Mouse (Mus musculus) adrenal gland, postnatal 14 days (tissue): ENCODE measurements around the gene Hdac8. TPM values are rescaled to one million over a fixed set of nuclear protein-coding genes. Genes with fewer than 3 reads are reported as not detected.

Source experiments
- DNase-seq: peaks from one replicate; pipeline ENCODE4 v3.0.0; 2021; ENCODE audit warnings: mixed read lengths
- total RNA-seq: library from RNA; stranded (reverse); gene quantifications from 2 replicates; pipeline ENCODE4 v1.2.3, GENCODE M21; 2021

Gene Hdac8
- total RNA-seq, 1 experiment from 2014 or later: 8.7 TPM

DNA sequence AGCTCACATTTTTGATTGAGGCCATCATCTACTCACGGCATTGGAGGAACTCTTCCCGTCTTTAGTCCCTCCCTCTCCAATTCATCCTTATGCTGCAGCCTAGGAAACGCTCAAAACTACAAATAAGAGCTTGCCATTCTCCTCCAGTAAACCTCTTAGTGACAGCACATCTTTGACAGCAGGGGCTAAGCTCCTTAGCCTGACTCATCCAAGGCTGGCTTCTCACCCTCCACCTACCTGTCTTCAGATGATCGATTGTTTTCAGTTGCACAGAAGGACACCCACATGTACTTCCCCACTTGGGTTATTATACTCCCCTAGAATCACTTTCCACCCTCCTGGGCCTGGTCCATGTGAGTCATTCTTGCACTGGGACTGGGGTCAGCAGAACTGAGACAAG is 163.5 kb downstream of the Hdac8 start:
- DNase-seq: no peak

DNA sequence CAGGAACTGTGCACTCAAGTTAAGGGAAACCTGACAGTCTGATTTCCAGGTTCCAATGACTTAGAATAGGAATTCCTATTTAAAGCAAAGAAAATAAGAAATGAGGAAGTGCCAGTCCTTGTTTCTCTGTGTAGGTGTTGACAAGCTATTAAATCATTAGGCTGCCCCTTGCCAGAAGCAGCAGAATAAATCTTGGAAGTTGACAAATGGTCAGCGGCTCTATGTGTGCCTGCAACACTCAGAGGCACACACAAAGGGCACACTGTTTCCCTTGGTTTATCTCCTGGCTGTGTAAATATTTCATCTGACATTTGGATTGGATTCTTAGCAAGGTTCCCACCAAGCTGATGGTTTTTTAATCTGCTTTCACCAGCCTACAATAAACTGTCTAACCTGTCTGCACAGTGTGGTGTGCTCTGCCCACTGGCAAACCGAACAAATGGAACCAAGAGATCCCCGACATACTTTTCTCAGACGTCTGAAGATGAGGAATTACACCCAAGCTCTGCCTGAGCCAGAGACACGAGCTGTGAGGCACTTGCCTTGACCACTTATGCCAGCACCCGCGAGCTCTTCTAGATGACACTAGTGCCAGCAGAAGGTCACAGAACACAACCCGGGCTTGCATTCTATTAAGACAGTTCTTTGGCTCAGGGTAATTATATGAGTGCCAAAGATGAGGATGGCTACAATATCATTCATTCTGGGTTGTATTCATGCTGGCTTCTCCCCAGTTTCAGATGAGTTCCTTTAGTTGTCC is 165.6 kb downstream of the Hdac8 start:
- DNase-seq: peak; percentile 27

DNA sequence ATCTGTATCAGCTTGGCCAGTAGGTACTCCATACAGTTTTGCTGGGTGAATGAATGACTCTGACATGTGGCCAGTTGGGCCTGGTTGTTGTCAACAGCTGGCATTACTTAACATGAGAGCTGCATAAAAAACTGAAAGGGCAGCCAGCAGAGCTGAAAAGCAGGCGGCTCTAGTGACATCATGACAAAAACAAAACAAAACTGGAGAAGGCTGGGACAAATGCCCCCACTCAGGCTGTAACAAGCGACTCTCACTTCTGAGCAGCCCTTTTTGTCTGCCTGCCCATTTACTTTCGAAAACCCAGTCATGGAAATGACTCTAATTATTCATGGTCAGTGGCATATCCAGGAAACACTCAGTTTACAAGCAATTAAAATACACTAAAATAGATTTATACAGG is 185.5 kb downstream of the Hdac8 start:
- no peak for DNase-seq

DNA sequence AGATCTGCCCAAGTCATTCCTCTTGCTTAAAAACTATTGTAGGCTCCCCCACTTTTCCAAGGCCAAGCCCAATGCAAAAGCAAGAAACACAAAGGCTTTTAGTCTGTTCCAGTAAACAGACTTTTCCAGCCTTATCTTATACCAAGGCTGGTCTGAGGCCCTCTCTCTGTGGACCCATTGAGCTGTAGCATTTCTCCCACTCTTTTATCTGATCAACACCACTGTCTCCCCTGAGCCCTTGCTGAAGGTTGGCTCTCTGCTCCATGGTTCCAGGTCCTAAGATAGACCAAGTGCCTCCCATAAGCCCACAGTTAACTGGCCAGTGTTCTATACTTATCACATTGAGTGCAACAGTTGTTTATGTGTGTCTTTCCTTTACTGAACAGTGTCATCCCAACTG is 185.9 kb downstream of the Hdac8 start:
- DNase-seq: no peak

DNA sequence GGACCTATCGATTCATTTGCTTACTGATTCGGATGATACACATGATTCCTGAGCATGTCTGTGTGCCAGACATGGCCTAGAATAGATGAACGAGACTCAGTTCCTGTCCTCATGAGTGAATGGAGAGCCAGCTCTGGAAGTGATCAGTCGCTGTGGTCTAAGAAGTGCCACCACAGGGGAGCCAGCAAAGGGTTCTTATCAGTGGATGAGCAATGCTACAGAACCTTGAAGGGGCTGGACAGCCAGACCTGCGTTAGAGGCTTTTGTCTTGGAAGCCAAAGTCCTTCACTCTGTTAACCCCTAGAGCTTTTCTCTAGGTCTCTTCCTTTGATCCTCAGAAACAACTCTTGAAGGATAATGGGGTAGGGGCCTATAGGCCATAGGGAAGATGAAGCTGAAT is 186.4 kb downstream of the Hdac8 start:
- no peak for DNase-seq

DNA sequence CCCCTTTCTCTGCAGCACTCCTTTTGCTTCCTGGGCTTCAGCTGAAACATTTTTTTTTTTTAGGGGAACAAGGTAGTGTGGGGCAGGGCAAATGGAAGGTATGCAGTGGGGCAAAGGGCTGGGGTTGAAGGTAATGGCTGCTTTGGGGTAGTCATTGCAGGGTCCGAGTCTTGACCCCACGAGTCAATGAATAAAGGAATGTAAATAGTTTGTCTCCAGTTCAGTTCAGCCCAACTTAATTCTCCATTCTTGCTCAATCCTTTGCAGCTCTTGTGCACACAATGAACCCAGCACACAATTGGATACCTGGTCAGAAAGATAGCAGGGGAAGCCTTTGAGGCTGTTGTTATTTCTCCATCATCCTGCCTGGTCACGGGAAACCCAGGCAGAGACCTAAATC is 194.0 kb downstream of the Hdac8 start:
- DNase-seq: no peak

DNA sequence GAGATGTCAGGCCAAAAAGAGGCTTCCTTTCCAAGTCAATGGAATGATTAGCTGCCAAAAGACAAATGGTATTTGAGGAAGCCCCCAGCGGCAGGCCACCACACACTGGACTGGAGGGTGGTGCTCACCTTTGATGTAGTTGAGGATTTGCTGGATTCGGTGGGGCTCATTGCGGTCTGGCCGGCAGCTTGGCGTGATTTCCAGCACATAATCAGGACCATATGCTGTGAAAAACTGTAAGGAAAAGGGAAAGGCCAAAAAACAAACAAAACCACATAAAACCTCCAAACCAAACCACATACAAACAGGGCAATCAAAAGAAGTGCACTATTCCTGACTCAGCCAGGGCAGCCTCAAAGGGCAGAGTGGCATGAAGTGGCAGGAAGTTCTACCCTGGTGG is 197.6 kb downstream of the Hdac8 start:
- no peak for DNase-seq

DNA sequence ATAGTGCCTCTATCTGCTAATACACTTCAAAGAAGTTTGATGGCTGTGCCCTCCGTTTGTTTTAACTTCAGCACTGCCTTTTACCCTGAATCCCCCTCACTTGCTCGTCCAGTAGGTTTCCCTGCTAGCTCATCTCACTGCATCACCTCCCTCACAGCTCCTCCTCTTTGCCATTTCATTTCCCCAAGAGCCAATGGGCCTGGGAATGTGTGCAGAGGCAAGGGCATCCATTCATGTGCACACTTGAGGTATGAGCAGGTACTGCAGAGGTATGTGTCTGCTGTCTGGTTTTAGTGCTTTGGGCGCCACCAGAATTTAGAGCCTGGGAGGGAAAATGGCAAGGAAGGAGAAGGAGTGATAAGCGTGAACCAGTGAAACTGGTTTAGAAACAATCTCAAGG is 199.4 kb downstream of the Hdac8 start:
- no peak for DNase-seq

DNA sequence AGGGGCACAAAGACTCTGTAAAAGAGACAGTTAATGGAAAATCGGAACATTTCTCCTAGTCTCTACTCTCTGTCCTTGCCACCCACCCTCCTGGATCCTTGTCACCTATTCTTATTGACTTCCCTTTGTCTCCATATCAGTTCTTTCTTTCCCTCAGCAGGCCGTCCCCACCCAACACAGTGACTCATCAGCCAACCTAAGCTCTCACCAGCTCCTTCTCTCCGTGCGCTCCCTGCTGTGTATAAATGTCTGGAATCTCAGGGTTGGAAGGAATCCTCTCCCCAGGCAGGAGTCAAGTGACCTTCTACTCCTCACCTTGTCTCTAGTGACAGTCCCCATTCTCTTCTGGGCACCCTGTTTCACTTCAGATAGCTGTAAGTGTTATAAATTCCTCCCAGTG is 200.2 kb downstream of the Hdac8 start:
- DNase-seq: no peak

DNA sequence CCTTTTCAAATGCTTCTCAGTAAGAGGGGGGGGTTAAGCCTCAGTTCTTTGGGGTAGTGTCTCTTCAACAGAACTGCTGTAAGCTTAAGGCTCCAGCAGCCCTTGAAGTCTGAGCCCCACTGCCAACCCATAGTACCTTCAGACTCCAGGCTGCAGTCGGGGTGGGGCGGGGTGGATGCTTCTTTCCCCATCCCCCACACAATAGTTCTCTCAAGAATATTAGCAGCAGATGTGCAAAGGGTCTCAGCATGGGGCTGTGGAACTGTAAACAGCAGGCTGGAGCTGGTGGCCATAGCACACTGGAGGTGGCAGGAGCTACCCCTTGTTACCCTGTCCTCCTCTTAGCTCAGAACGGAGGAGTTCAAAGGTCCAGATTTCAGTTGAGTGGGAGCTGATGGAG is 202.7 kb downstream of the Hdac8 start:
- no peak for DNase-seq

DNA sequence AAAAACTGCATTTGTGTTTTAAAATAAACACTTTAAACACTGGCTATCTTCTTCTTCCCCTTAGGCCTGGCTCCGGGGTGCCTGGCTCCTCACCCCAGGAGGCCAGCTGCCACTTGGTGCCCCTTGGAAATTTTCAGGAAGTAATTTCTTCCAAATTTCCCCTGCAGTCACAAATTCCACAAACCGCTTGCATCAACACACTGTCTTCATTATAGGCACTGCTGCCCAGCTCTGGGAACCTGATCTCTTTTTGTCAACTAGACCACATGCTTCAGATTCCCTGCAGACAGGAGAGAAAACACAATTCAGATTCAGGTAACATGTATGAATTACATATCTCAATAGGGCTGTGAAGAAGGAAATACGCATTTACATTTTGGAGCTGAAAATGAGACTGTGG is 220.3 kb downstream of the Hdac8 start:
- DNase-seq: no peak

DNA sequence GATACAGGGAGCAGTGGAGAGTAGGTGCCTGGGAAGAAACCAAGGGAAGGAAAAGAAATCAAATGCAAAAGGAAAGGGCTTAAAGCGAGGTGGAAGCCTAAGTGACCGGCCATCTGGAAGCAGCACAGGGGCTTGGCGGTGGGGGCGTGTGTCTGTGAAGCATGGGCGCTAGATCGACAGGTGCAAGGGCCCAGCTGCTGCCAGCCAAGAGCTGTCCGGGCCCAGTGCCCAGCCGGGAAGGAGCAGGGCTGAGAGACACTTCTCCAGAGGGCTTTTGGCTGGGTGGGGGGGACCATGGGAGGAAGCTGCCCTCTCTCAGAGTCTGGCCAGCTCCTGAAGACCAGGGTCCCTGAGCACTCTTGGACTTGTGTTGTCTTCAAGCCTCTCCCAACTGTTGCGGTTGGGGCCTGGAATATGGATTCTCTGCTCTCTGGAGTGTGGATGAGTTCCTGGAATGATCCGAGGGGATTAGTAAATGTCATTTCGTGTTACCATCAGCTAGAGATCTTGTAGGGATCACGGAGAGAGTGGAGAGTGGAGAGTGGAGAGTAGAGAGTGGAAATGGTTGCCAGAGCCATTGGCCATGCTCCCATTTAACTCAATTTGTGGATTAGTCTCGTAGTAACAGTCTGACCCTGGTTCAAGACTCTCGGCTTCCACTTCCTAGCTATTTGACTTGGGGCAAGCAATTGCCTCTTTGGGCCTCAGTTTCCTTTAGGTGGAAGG is 242.4 kb downstream of the Hdac8 start:
- no peak for DNase-seq

DNA sequence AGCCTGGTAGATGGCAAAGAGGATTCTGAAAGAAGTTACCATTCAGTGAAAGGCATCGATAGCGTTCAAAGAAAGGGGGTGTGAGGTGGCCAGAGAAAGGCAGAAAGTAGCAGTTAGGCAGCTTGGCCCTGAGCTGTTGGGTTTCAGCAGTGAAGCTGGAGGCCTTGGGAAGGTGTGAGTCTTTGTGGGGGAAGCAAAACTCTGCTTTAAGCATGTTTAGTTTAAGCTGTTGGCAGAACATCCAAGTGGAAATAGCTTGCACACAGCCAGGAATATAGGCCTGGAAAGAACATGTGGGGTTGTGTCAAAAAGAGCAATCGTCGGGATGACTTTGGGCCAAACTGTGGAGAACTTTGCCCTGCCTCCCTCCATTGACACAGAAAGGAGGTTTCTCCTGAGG is 245.4 kb downstream of the Hdac8 start:
- DNase-seq: no peak

DNA sequence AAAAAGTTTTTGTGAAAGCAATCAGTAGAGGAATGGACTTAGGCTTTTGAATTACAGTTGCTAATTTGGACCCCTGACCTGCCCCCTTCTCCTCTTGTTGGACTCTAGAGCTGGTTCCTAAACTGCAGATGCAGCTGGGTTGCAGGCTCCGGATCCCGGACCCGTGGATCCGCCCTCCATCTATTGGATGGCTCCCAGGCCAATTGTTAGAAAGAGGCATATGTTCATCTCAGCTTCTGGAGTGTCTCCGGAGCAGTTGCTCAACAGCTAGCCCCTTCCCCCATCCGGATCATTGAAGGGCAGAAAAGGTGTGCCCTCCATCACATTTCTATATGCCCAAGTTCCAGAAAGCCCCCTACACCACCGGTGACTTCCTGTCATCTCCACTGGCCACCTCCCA is 251.3 kb downstream of the Hdac8 start:
- peak; percentile 19 for DNase-seq

DNA sequence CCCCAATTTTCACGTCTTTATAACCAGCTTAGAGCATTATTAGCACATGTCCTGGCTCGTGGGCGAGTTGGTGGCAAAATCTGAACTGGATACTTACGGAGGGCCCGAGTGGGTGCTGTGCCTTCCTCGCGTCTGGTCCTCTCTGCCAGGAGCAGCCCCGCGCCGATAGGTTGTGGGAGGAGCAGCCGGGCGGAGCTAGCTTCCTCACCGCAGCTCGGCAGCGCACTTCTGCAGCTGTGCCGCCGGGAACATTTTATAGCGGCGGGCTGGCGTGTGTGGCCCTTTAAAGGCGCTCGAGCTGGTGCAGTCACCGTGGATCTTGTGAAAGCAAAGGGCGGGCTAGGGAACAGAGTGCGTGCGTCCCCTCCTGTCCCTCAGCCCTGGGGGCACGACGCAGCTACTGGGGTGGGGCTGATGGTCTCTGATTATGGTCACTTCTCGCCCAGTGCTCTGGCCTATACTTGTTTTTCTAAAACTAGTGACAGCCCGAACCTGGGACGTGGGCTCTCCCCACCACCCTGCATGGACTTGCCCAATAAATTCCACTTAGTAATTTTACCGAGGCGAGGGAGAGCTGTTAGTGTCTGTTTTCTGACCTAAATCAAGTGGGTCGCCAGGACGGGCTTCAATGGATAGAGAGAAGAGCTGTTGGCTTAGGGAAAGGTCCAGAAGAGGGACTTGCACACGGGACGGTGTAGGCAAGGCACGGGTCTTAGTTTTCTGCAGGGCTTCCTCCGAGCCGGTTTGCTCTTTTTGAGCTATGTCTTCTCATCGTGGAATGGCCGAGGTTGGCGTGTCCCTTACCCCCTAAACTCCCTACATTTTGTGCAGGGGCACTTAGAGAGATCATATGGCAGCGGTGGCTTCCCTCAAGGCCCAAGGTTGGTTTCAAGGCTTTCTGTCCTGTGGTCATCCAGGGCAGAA is 253.0 kb downstream of the Hdac8 start, which contains the start of gene Cited1:
Gene Cited1 (minus strand): TSS at position 245 of the 924 bp plus-strand sequence.
- peak; percentile 74 for DNase-seq

DNA sequence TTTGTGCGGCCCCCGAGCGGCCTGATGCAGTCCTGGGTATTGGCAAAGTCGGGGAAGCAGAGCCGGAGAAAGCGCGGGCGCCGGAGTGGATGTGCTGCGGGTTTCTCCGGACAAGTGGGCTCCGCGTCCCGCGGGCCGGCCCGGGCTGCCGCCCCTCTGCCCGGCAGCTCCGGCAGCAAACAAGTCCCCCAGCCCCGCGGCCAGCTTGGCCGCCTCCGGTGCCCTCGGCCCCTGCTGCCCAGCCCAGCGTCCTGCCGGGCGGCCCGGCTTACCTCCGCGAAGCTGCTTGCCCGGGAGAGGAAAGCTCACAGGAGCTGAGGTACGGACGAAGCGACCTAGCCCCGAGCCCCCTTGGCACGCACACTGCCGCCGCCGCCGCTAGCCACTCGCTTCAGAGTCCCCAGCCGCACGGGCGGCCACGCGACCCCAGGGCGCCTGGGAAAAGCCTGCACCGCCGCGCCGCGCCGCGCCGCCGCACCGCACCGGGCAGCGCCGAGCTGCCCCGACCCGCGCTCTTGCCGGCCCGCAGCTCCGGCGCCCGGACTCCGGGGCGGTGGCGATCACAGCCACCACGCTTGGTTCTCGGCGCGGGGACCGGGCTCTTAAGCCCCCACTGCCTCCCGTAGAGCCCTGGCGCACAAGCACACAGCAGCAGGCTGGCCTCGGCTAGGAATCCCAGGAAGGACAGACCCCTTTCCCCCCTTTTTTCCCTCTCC is 253.8 kb downstream of the Hdac8 start:
- DNase-seq: peak; percentile 14

DNA sequence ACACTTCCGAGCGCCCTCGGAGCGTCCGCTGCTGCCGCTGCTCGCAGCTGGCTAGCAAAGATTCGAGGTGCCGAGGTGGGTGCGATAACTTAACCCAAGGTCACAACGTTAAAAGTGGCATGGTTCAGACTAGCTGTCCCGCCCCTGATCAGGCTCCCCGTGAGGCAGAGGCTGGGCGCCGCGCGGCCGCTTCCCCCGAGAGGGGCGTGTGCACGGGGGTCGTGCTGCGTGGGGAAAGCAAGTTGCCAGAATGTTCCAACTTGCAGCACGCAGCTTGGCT is 254.3 kb downstream of the Hdac8 start:
- peak; percentile 7 for DNase-seq

DNA sequence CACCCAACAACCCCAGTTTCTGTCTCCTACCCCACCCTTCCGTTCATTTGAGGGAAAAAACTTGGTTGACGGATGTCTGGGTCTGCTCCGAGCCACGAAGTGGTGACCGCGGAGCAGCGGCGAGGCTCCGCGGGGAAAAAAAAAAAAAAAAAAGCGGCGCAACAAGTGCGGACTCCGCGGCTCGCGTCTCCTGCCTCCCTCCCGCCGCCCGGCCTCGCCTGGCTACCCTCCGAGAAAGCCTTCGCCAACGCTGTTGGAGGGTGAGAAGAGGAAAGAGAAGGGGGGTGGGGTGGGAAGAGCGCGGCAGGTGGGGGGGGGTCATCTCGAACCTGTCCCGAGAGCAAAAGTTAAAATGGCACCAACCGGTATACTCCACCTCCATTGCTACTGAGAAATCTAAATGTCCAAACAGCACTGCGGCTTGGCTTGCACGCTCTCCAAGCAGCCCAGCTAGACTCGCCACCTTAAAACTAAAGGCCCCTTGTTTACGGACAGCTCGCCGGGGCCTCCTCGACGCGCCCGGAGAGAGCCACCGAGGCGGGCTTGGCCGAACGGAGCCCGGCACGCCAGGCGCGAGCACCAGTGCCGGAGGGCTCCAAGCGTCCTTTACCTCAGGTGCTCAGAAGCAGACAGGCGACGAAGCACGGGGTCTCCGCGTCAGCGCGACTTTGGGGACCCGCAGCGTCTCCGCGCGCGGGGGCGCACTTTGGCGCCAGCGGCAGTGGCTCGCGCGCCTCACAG is 254.8 kb downstream of the Hdac8 start:
- peak; percentile 11 for DNase-seq

DNA sequence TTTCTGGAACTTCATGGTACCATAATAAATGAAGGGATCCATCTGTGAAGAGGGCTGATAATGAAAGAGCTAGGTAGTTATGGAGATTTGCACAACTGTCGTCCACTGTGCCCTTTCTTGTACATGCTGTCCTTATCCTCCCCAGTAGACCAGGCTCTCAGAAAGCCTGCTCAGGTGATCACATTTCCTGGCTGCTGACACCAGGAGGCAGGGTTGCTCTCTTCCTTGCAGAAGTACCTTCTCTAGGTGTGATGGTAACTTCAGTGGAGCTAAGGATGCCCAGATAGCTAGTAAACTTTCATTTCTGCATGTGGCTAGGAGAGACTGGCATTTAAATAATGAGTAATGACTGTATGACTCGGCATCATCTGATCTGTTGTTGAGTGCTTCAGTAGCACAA is 260.8 kb downstream of the Hdac8 start:
- DNase-seq: no peak
